Mouse (Mus musculus) embryonic fibroblast, embryonic 13.5 days (primary cell): ENCODE results near the gene Selenos.

Experiments used
- CTCF ChIP-seq: IDR thresholded peaks from 2 replicates; pipeline ENCODE4 v1.5.1; 2011; ENCODE audit warnings: mild to moderate bottlenecking, control low read depth, low read length, moderate library complexity, borderline replicate concordance; ENCODE audit not compliant: insufficient read depth
- POLR2A ChIP-seq: IDR thresholded peaks from 2 replicates; pipeline ENCODE4 v1.6.1; 2011; ENCODE audit warnings: low read depth, mild to moderate bottlenecking, control low read depth, low read length, moderate library complexity

- TF ChIP-seq CTCF (no peak), POLR2A (no peak)
These were observed 31.8 kb downstream of the Selenos start for GRCm38 (mm10) chr7:66111211-66111610.
